Mouse (Mus musculus): ENCODE data around the gene Bco1.

DNA sequence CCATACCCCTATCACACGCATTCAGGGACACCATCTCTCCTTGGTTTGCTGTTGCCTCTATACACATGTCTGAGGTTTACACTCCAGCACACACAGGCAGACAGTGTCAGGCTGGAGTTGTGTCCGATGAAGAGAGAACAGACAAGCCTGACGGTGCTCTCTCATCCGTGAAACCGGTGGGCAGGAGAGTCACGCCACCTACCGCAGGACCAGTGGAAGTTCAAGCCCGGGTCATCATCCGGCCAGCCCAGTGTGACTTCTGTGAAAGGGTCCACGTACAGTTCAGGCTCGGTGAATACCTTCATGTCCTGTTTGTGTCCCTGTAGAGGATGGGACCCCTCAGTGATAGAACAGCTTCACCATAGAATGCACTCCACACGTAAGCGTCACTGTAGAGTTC, 35.3 kb upstream of the Bco1 start:
- no peak for TF ChIP-seq CTCF (IDR thresholded peaks at IDR 0.05; ENCODE audit: extremely low read depth, insufficient read depth, insufficient read length, insufficient replicate concordance)
- no peak for TF ChIP-seq POLR2A (IDR thresholded peaks at IDR 0.05; ENCODE audit: low read depth, low read length)

All from spleen, adult 2 months (tissue).